Mouse (Mus musculus): Measurements from ENCODE around the gene Sh3glb1.

The Sh3glb1 gene

GRCm38 (mm10) chr3:144714606-144715005 lies 5.5 kb downstream of the Sh3glb1 start:
- no peak for DNase-seq

- DNase-seq, result no peak
These were observed 6.0 kb downstream of the Sh3glb1 start for GRCm38 (mm10) chr3:144714126-144714525.

- no peak for DNase-seq
These were observed 8.4 kb downstream of the Sh3glb1 start for GRCm38 (mm10) chr3:144711607-144712206.

GRCm38 (mm10) chr3:144708612-144709011 lies 11.5 kb downstream of the Sh3glb1 start:
- DNase-seq, result no peak

GRCm38 (mm10) chr3:144703959-144704358 lies 16.2 kb downstream of the Sh3glb1 start:
- no peak for DNase-seq

- DNase-seq, result no peak
These were observed 21.2 kb downstream of the Sh3glb1 start for GRCm38 (mm10) chr3:144698790-144699433.

GRCm38 (mm10) chr3:144697942-144698341 lies 22.2 kb downstream of the Sh3glb1 start:
- DNase-seq, result no peak

- DNase-seq, result no peak
These were observed 23.0 kb downstream of the Sh3glb1 start for GRCm38 (mm10) chr3:144697154-144697553.

GRCm38 (mm10) chr3:144694941-144695340 lies 25.2 kb downstream of the Sh3glb1 start:
- no peak for DNase-seq

- no peak for DNase-seq
These were observed 26.1 kb downstream of the Sh3glb1 start for GRCm38 (mm10) chr3:144694040-144694439.

- DNase-seq, result peak in 1 of 2 experiments; percentile 23
These were observed 28.1 kb downstream of the Sh3glb1 start for GRCm38 (mm10) chr3:144692052-144692451.

- DNase-seq, result no peak
These were observed 30.9 kb downstream of the Sh3glb1 start for GRCm38 (mm10) chr3:144689236-144689635.

GRCm38 (mm10) chr3:144688284-144688683 lies 31.9 kb downstream of the Sh3glb1 start:
- no peak for DNase-seq

- DNase-seq, result no peak
These were observed 32.5 kb downstream of the Sh3glb1 start for GRCm38 (mm10) chr3:144687618-144688017.

- DNase-seq, result no peak
These were observed 34.0 kb downstream of the Sh3glb1 start for GRCm38 (mm10) chr3:144686146-144686545.

- DNase-seq, result no peak
These were observed 36.9 kb downstream of the Sh3glb1 start for GRCm38 (mm10) chr3:144683136-144683814.

- DNase-seq, result no peak
These were observed 38.6 kb downstream of the Sh3glb1 start for GRCm38 (mm10) chr3:144681542-144681941.

GRCm38 (mm10) chr3:144679701-144680159 lies 40.4 kb downstream of the Sh3glb1 start:
- no peak for DNase-seq

- no peak for DNase-seq
These were observed 41.0 kb downstream of the Sh3glb1 start for GRCm38 (mm10) chr3:144679137-144679536.

GRCm38 (mm10) chr3:144677751-144678150 lies 42.4 kb downstream of the Sh3glb1 start:
- DNase-seq, result no peak

- no peak for DNase-seq
These were observed 43.9 kb downstream of the Sh3glb1 start for GRCm38 (mm10) chr3:144676249-144676648.

GRCm38 (mm10) chr3:144672016-144672415 lies 48.1 kb downstream of the Sh3glb1 start:
- no peak for DNase-seq

GRCm38 (mm10) chr3:144669944-144670874 lies 49.9 kb downstream of the Sh3glb1 start:
- no peak for DNase-seq

All from cerebellum, adult 18-20 months (tissue).